Mouse (Mus musculus) midbrain, embryonic 12.5 days (tissue): Measurements from ENCODE around the gene Tesk2. TPM values are rescaled to one million over a fixed set of nuclear protein-coding genes. Genes with fewer than 3 reads are reported as not detected.
A peak's percentile ranks its signal among the peaks of the same experiment; 100 is the strongest.
"Not testable (repeated sequence)": the region's sequence is repeated elsewhere in the genome, so short reads cannot be mapped to it uniquely, and the experiment has no call there.

Experiments used
- ATAC-seq: fragments of 200-750 bp; cut with Nextera tagmentation; 2 replicates; pipeline ENCODE4 v1.8.0; 2017; ENCODE audit warnings: low read depth, moderate TSS enrichment, moderate library complexity; ENCODE audit not compliant: low FRiP score
- H3K27ac ChIP-seq: fragments of 300-500 bp; sonication (generic); replicated peaks from 2 replicates; pipeline ENCODE4 v1.5.1; 2016; ENCODE audit warnings: mild to moderate bottlenecking
- H3K27me3 ChIP-seq: fragments of 300-500 bp; sonication (generic); 2 replicates; pipeline ENCODE4 v1.6.1; 2016; ENCODE audit warnings: mild to moderate bottlenecking
- H3K36me3 ChIP-seq: fragments of 300-500 bp; sonication (generic); 2 replicates; pipeline ENCODE4 v1.6.1; 2016
- H3K4me1 ChIP-seq: fragments of 300-500 bp; sonication (generic); 2 replicates; pipeline ENCODE4 v1.6.1; 2016
- H3K4me2 ChIP-seq: fragments of 300-500 bp; sonication (generic); replicated peaks from 2 replicates; pipeline ENCODE4 v1.6.1; 2016; ENCODE audit warnings: mild to moderate bottlenecking, moderate library complexity
- H3K4me3 ChIP-seq: fragments of 300-500 bp; sonication (generic); 2 replicates; pipeline ENCODE4 v1.5.1; 2016; ENCODE audit warnings: mild to moderate bottlenecking
- H3K9ac ChIP-seq: fragments of 300-500 bp; sonication (generic); replicated peaks from 2 replicates; pipeline ENCODE4 v1.6.1; 2016; ENCODE audit warnings: mild to moderate bottlenecking, moderate library complexity
- H3K9me3 ChIP-seq: fragments of 300-500 bp; sonication (generic); 2 replicates; pipeline ENCODE4 v1.6.1; 2016; ENCODE audit warnings: mild to moderate bottlenecking
- WGBS: fragments of 180-500 bp; shearing (Covaris S2); methylation state at CpG from one replicate; pipeline ENCODE4 v1.1.7; 2016; 5-methylcytosine and 5-hydroxymethylcytosine counted together
- polyA plus RNA-seq: library from polyadenylated mRNA; unstranded; fragments of >200 nt; fragmentation: Nextera tagmentation; extraction: Ambion mirVana; gene quantifications from 2 replicates; pipeline ENCODE4 v1.2.1, GENCODE M21; 2016

Tesk2 gene
- polyA plus RNA-seq, 1 experiment from 2014 or later, result 5.7 TPM

DNA sequence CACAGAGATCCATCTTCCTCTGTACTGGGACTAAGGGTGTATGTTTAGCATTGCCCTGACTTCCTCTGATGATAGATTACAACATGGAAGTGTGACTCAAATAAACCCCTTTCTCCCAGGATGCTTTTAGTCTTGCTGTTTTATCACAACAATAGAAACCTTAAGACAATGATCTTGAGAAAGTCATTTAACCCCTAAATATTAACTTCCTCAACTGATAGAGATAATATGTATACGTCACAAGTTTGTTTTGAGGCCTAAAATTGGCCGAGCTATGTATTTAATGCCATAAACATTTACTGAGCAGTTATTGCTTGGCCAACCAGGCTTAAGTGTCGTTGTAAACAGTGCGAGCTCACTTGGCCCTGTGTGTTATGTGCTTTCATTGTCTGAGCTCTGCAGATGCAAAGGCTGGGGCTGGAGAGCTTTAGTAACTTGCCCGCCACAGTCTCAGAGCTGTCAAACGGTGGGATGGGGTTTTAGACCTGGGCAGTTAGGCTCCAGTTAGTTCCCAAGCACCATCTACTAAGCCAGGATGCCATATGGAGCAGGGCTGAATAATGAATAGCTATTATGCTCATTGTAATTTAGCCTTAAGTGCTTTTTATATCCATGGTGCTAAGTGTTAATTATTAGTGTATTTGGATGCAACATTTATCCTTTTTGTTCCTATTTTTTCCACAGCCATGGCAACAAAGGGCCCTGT, 108.8 kb downstream of the Tesk2 start:
- ATAC-seq, result peak; percentile 35; the same call in 1 of the 2 replicates
- H3K9ac ChIP-seq, result no peak overlapping the region
- H3K4me2 ChIP-seq, result no peak overlapping the region
- H3K36me3 ChIP-seq, result no peaks in the 10 kb centered on the region
- H3K4me1 ChIP-seq, result peaks cover 19% of the 10 kb centered on the region
- H3K27me3 ChIP-seq, result 0 out of 2 replicates have a peak, but pooled peaks cover 3% of the 10 kb centered on the region
- no peak overlapping the region for H3K4me3 ChIP-seq
- peak overlapping the region; percentile 30 for H3K27ac ChIP-seq
- H3K9me3 ChIP-seq, result no peaks in the 10 kb centered on the region
- WGBS, result 33% methylated on average over 6 of the region's 6 CpGs

DNA sequence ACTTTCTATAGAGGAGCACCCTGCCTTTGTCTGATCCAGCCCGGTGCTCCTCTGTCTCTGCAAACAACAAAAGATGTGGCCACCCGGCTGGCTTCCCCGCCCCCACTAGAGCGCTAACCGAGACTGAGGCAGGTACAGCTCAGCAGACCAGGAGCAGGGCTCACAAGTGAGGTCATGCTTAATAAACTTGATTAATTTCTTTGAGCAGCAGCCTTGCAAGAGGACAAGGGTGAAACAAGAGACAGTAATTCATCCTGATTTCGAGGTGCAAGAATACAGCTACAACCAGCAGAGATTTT, 109.3 kb downstream of the Tesk2 start:
- H3K9me3 ChIP-seq, result no peaks in the 10 kb centered on the region
- no peak overlapping the region for H3K4me2 ChIP-seq
- peak; percentile 53; the same call in 1 of the 2 replicates for ATAC-seq
- H3K27ac ChIP-seq, result peak overlapping the region; percentile 30
- H3K4me1 ChIP-seq, result peaks cover 17% of the 10 kb centered on the region
- 0 out of 2 replicates have a peak, but pooled peaks cover 3% of the 10 kb centered on the region for H3K27me3 ChIP-seq
- H3K4me3 ChIP-seq, result no peak overlapping the region
- 7% methylated on average over 6 of the region's 6 CpGs for WGBS
- no peaks in the 10 kb centered on the region for H3K36me3 ChIP-seq
- H3K9ac ChIP-seq, result no peak overlapping the region

DNA sequence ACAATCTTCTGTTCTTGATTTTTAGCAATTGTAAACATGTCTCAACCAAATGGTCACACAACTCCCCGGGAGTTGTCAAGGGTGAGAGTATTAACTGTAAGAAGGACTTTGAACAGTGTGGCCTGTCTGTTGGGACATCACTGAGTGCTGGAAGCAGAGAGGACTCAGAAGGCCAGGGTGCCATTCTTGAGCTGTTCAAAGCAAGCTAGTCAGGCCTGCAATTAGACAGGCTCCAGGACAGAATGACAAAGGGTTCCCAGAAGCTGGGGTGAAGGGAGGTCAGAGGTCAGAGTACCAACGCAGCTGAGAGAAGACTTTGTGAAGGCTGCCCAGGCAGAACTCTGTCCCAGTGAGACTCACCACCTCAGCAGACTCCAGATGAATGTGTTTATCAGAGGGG, 118.3 kb downstream of the Tesk2 start:
- no peak overlapping the region for H3K4me2 ChIP-seq
- 23% methylated on average over 2 of the region's 2 CpGs for WGBS
- no peaks in the 10 kb centered on the region for H3K4me1 ChIP-seq
- H3K27me3 ChIP-seq, result peaks cover 15% of the 10 kb centered on the region
- no peak for ATAC-seq
- no peaks in the 10 kb centered on the region for H3K9me3 ChIP-seq
- no peaks in the 10 kb centered on the region for H3K36me3 ChIP-seq
- no peak overlapping the region for H3K27ac ChIP-seq
- no peak overlapping the region for H3K4me3 ChIP-seq
- H3K9ac ChIP-seq, result no peak overlapping the region

DNA sequence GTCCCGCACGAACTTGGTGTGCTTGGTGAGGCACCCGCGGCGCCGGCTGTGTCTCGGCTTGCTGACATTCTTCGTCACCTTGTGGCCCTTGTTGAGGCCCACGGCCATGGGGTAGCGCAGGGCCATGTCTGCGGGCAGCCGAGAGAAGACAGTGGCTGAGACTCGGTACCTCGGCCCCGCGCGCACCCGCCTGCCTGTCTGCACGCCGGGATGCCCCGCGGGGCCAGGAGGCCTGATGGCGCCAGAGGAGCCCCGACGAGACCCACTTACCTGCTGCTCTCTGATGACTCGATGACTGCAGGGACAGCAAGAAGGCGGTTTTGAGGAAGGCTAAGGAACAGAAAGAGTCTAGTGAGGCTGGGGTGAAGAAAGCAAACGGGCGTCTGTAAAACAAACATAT, 119.3 kb downstream of the Tesk2 start:
- H3K27ac ChIP-seq, H3K9ac ChIP-seq, H3K4me2 ChIP-seq, ATAC-seq, H3K4me1 ChIP-seq, H3K9me3 ChIP-seq, H3K36me3 ChIP-seq, H3K4me3 ChIP-seq: not testable (repeated sequence)
- 43% methylated on average over 23 of the region's 29 CpGs for WGBS
- peaks cover 15% of the 10 kb centered on the region for H3K27me3 ChIP-seq

DNA sequence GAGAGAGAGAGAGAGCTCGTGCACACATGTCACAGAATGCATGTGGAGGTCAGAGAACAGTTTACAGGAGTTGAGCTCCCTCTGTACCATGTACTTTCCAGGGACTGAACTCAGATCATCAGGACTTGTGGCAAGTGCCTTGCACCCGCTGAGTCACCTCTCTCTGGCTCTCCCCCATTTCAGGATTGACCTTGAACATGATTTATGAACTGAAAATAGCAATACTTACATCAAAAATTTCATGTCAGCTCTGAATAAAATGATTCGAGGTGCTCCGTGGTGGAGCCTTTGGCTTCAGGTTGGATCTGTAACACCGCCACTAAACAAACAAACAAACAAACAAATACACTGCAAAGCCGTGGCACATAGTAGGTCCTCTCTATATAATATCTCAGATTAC, 120.1 kb downstream of the Tesk2 start:
- H3K36me3 ChIP-seq, result no peaks in the 10 kb centered on the region
- no peak for ATAC-seq
- H3K9ac ChIP-seq, result no peak overlapping the region
- no peaks in the 10 kb centered on the region for H3K4me1 ChIP-seq
- H3K4me3 ChIP-seq, result no peak overlapping the region
- WGBS, result 92% methylated on average over 6 of the region's 6 CpGs
- no peak overlapping the region for H3K27ac ChIP-seq
- peaks cover 15% of the 10 kb centered on the region for H3K27me3 ChIP-seq
- no peaks in the 10 kb centered on the region for H3K9me3 ChIP-seq
- no peak overlapping the region for H3K4me2 ChIP-seq

DNA sequence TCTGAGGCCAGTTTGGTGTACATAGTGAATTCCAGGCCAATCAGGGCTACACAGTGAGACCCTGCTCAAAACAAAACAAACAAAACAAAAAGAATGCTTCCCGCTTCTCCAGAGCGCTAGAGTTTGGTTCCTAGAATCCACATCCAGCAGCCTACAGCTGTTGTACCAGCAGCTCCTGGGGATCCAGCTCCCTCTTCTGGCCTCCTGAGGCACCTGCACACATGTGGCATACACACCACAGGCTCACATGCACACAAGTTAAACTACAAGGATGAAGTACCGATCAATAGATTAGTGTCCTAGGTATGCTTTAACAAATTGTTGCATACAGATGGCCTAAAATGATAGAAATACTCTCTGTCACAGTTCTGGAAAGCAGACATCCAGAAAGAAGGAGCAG, 123.6 kb downstream of the Tesk2 start:
- Histone ChIP-seq H3K9ac (no peak overlapping the region), H3K4me2 (no peak overlapping the region), H3K4me3 (no peak overlapping the region), H3K27ac (no peak overlapping the region), H3K36me3 (no peaks in the 10 kb centered on the region), H3K27me3 (peaks cover 10% of the 10 kb centered on the region), H3K9me3 (no peaks in the 10 kb centered on the region), H3K4me1 (no peaks in the 10 kb centered on the region)
- 94% methylated on average over 3 of the region's 3 CpGs for WGBS
- no peak for ATAC-seq

DNA sequence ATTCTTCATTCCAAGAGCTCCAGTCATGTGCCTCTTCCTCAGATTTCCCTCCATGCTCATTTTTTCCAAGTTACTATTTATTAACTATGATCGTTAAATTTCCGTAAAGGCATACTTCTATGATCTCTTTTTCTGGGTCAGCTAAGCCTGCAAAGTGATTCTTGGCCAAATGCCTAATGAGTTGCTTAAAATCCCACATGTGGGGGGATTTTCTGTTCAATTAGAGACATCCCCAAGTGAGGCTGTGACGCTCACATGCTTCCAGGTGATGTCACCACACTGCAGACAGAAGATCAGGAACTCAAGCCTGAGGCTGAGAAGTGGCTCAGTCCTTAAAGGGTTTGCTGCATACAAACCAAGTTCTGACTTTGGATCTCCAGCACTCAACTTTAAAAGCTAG, 129.2 kb downstream of the Tesk2 start:
- Histone ChIP-seq H3K9ac (no peak overlapping the region), H3K9me3 (no peaks in the 10 kb centered on the region), H3K4me1 (peaks cover 14% of the 10 kb centered on the region), H3K27ac (no peak overlapping the region), H3K4me3 (no peak overlapping the region), H3K36me3 (no peaks in the 10 kb centered on the region), H3K27me3 (no peaks in the 10 kb centered on the region), H3K4me2 (no peak overlapping the region)
- ATAC-seq, result no peak
- 80% methylated on average over 3 of the region's 3 CpGs for WGBS

DNA sequence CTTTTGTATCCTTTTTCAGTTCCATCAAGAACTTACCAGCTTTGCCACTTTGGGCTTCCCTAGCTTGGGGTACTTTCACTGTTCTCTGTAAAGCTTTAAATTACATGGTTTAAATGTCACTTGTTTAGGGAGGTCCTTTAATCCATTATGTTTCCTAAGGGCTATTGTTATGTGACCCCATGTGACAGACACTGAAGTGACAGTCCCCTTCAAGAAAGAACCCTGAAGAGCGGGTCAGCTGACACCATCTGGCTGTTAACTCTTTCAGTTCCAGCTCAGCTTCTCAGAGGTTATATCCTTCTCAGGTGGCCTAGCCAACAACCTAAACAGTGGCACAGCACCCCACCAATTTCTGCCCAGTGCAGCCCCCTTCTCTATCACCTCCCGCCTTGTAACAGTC, 133.5 kb downstream of the Tesk2 start:
- H3K9ac ChIP-seq, result no peak overlapping the region
- H3K4me3 ChIP-seq, result no peak overlapping the region
- peak; percentile 54; the same call in 1 of the 2 replicates for ATAC-seq
- 20% methylated on average over 2 of the region's 2 CpGs for WGBS
- no peaks in the 10 kb centered on the region for H3K27me3 ChIP-seq
- no peaks in the 10 kb centered on the region for H3K9me3 ChIP-seq
- H3K27ac ChIP-seq, result no peak overlapping the region
- H3K36me3 ChIP-seq, result no peaks in the 10 kb centered on the region
- H3K4me1 ChIP-seq, result peaks cover 14% of the 10 kb centered on the region
- peak overlapping the region; percentile 6; the same call in 1 of the 2 replicates for H3K4me2 ChIP-seq

Other genes starting within 250 kb of the Tesk2 start
- gene Ipp, start 213.4 kb upstream of the Tesk2 start, polyA plus RNA-seq, result 16.5 and 16.8 TPM in 2 replicates
- gene Tmem69, start 165.0 kb upstream of the Tesk2 start, polyA plus RNA-seq, result 27.3 and 29.1 TPM in 2 replicates
- 27.3 and 32.0 TPM in 2 replicates for gene Gpbp1l1, start 163.3 kb upstream of the Tesk2 start, polyA plus RNA-seq
- gene Ccdc17, start 124.3 kb upstream of the Tesk2 start, polyA plus RNA-seq, result 3.4 and 4.6 TPM in 2 replicates
- 229 and 242 TPM in 2 replicates for gene Nasp, start 93.0 kb upstream of the Tesk2 start, polyA plus RNA-seq
- 463 and 513 TPM in 2 replicates for gene Akr1a1, start 69.3 kb upstream of the Tesk2 start, polyA plus RNA-seq
- gene Prdx1, start 35.4 kb upstream of the Tesk2 start, polyA plus RNA-seq, result 740 and 818 TPM in 2 replicates
- gene Mmachc, start 12.5 kb upstream of the Tesk2 start, polyA plus RNA-seq, result 32.0 and 35.7 TPM in 2 replicates
- gene Ccdc163, start 12.4 kb upstream of the Tesk2 start, polyA plus RNA-seq, result 27.6 and 28.9 TPM in 2 replicates
- gene Toe1, start 86.7 kb downstream of the Tesk2 start, polyA plus RNA-seq, result 29.5 and 33.5 TPM in 2 replicates
- 14.9 and 17.3 TPM in 2 replicates for gene Mutyh, start 86.8 kb downstream of the Tesk2 start, polyA plus RNA-seq
- gene Hpdl, start 100.8 kb downstream of the Tesk2 start, polyA plus RNA-seq, result 0.45 and 0.79 TPM in 2 replicates
- gene Zswim5, start 156.4 kb downstream of the Tesk2 start, polyA plus RNA-seq, result 9.6 and 10.6 TPM in 2 replicates